Mouse (Mus musculus): Measurements from ENCODE around the gene Rb1. TPM values are rescaled to one million over a fixed set of nuclear protein-coding genes. Genes with fewer than 3 reads are reported as not detected.

Gene Rb1
- polyA plus RNA-seq, 1 experiment = 51.3 TPM

DNA sequence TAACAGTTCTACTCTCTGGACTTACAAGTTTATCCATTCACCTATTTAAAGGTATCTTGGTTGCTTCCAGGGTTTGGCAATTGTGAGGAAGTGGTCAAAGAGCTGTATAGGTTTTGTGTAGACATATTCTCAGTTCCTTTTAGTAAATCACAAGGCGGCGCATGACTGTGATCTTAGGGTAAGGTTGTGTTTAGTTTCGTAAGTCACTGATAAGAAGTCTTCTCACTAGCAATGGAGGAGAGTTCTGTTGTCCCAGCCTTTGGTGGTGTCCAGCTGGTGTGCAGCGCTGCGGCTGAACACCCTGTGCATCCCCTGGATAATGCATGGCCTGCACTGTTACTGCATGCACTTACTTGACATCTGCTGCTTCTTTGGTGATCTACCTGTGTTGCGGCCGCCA lies 138.7 kb downstream of the Rb1 start:
- Histone ChIP-seq H3K4me3 (ENCODE audit: low read depth, low read length) (no peak overlapping the region), H3K9me3 (replicated peaks; ENCODE audit: control insufficient read depth, insufficient read depth, low read length, poor library complexity, severe bottlenecking) (peaks cover 46% of the 10 kb centered on the region), H3K27ac (ENCODE audit: insufficient read depth, low read length) (peak overlapping the region; percentile 97), H3K9ac (ENCODE audit: low read depth, poor library complexity, severe bottlenecking) (peak overlapping the region; percentile 3; the same call in 1 of the 2 replicates), H3K27me3 (ENCODE audit: control insufficient read depth, insufficient read depth, low read length, poor library complexity, severe bottlenecking) (no peaks in the 10 kb centered on the region), H3K36me3 (ENCODE audit: control insufficient read depth, insufficient read depth, low read length, poor library complexity, severe bottlenecking) (peaks cover 22% of the 10 kb centered on the region), H3K4me1 (ENCODE audit: control insufficient read depth, insufficient read depth, low read length) (no peaks in the 10 kb centered on the region)
- no peak for TF ChIP-seq POLR2A (IDR thresholded peaks at IDR 0.05; ENCODE audit: insufficient read depth, low read length)
- no peak for TF ChIP-seq CTCF (IDR thresholded peaks at IDR 0.05; ENCODE audit: low read depth, low read length)
- TF ChIP-seq EP300 (IDR thresholded peaks at IDR 0.05; ENCODE audit: insufficient read depth, low read depth, low read length) = no peak

DNA sequence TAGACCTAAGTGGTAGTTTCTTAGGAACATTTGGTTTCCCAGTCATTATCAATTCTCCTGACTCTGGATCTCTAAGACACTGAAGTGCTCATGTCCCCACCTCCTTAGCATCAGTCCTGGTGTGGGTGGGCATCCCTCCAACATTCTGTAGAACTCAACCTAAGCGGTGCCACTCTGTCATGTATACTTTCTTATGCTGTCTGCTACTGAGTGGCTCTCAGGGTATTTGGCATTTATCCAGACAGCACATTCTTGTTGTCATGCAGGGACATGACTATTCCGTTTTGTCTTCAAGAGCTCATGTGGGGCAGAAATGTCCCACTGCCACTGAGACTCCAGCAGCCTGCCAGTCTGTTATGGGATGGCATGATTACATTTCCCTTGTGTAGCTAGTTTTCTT lies 144.5 kb downstream of the Rb1 start:
- Histone ChIP-seq H3K4me3 (ENCODE audit: low read depth, low read length) (no peak overlapping the region), H3K9me3 (replicated peaks; ENCODE audit: control insufficient read depth, insufficient read depth, low read length, poor library complexity, severe bottlenecking) (peaks cover 48% of the 10 kb centered on the region), H3K27me3 (ENCODE audit: control insufficient read depth, insufficient read depth, low read length, poor library complexity, severe bottlenecking) (no peaks in the 10 kb centered on the region), H3K4me1 (ENCODE audit: control insufficient read depth, insufficient read depth, low read length) (no peaks in the 10 kb centered on the region), H3K36me3 (ENCODE audit: control insufficient read depth, insufficient read depth, low read length, poor library complexity, severe bottlenecking) (peaks cover 20% of the 10 kb centered on the region), H3K9ac (ENCODE audit: low read depth, poor library complexity, severe bottlenecking) (no peak overlapping the region), H3K27ac (ENCODE audit: insufficient read depth, low read length) (no peak overlapping the region; the same call in 1 of the 2 replicates)
- TF ChIP-seq POLR2A (IDR thresholded peaks at IDR 0.05; ENCODE audit: insufficient read depth, low read length) = no peak
- TF ChIP-seq EP300 (IDR thresholded peaks at IDR 0.05; ENCODE audit: insufficient read depth, low read depth, low read length) = no peak
- TF ChIP-seq CTCF (IDR thresholded peaks at IDR 0.05; ENCODE audit: low read depth, low read length) = no peak

DNA sequence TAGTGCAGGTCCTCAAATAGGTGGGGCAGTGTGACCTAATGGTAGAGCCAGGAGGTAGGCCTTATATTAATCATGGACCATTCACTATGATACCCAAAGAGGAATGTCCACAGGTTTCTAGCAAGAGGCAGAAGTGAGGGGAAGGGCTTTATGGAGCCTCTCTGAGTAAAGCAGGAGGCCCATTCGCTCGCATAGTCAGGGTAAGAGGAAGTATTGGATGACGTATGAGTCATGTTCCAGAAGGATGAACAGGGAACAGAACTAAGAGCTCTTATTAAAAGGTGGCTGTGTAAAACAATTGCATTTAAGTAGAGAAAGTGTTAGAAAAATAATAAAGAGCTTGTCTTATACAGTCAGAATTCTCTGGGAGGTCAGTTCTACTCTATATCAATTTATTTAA lies 145.0 kb downstream of the Rb1 start:
- no peaks in the 10 kb centered on the region for H3K4me1 ChIP-seq (ENCODE audit: control insufficient read depth, insufficient read depth, low read length)
- peaks cover 19% of the 10 kb centered on the region for H3K36me3 ChIP-seq (ENCODE audit: control insufficient read depth, insufficient read depth, low read length, poor library complexity, severe bottlenecking)
- H3K27ac ChIP-seq (ENCODE audit: insufficient read depth, low read length) = no peak overlapping the region
- H3K9me3 ChIP-seq (replicated peaks; ENCODE audit: control insufficient read depth, insufficient read depth, low read length, poor library complexity, severe bottlenecking) = peaks cover 43% of the 10 kb centered on the region
- TF ChIP-seq CTCF (IDR thresholded peaks at IDR 0.05; ENCODE audit: low read depth, low read length) (no peak), EP300 (IDR thresholded peaks at IDR 0.05; ENCODE audit: insufficient read depth, low read depth, low read length) (no peak), POLR2A (IDR thresholded peaks at IDR 0.05; ENCODE audit: insufficient read depth, low read length) (no peak)
- no peaks in the 10 kb centered on the region for H3K27me3 ChIP-seq (ENCODE audit: control insufficient read depth, insufficient read depth, low read length, poor library complexity, severe bottlenecking)
- no peak overlapping the region for H3K9ac ChIP-seq (ENCODE audit: low read depth, poor library complexity, severe bottlenecking)
- H3K4me3 ChIP-seq (ENCODE audit: low read depth, low read length) = no peak overlapping the region

DNA sequence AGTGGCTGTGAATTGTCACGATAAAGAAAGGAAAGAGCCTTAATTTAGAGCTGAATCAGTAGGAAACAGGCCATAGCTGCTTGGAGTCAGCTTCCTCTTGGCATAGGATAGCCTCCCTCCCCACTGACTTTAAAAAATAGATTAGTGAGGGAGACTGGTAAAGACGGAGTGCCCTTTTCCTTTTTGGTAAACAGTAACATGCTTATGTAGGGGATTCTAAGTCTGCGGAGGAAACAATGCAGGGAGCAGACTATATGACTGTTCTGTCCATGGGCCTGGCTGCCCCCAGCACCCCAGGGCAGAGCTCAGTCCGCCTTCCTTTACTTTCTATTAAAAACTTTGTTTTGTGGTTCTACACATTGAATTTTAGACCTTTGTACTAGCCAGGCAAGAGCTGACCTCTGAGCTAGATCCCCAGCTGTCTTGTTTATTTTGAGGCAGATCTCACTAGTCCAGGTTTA lies 146.4 kb downstream of the Rb1 start:
- TF ChIP-seq CTCF (IDR thresholded peaks at IDR 0.05; ENCODE audit: low read depth, low read length) = no peak
- TF ChIP-seq EP300 (IDR thresholded peaks at IDR 0.05; ENCODE audit: insufficient read depth, low read depth, low read length) = no peak
- TF ChIP-seq POLR2A (IDR thresholded peaks at IDR 0.05; ENCODE audit: insufficient read depth, low read length) = no peak
- H3K36me3 ChIP-seq (ENCODE audit: control insufficient read depth, insufficient read depth, low read length, poor library complexity, severe bottlenecking) = peaks cover 14% of the 10 kb centered on the region
- H3K9ac ChIP-seq (ENCODE audit: low read depth, poor library complexity, severe bottlenecking) = no peak overlapping the region
- H3K9me3 ChIP-seq (replicated peaks; ENCODE audit: control insufficient read depth, insufficient read depth, low read length, poor library complexity, severe bottlenecking) = peaks cover 29% of the 10 kb centered on the region
- no peaks in the 10 kb centered on the region for H3K4me1 ChIP-seq (ENCODE audit: control insufficient read depth, insufficient read depth, low read length)
- H3K27ac ChIP-seq (ENCODE audit: insufficient read depth, low read length) = peak overlapping the region; percentile 66; the same call in 1 of the 2 replicates
- no peaks in the 10 kb centered on the region for H3K27me3 ChIP-seq (ENCODE audit: control insufficient read depth, insufficient read depth, low read length, poor library complexity, severe bottlenecking)
- H3K4me3 ChIP-seq (ENCODE audit: low read depth, low read length) = no peak overlapping the region

DNA sequence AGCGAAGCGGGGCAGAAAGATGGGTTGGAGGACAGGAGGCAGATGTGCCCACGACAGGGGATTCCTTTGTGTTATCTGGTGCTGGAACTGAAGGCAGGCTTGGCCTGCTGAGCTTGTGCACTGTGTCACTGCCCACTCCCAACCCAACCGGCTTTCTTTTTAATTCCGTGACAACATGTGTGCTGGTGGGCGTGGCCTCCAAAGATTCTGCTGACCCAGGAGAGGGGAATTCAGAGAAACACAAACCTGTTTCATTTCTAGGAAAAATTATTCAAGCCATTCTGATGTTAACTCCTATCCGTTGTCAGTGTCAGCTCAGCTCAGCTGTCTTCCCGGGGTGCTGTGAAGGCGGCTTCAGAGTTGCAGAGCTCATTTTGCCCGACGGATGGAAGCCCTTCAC lies 147.7 kb downstream of the Rb1 start:
- TF ChIP-seq EP300 (IDR thresholded peaks at IDR 0.05; ENCODE audit: insufficient read depth, low read depth, low read length) = no peak
- no peak for TF ChIP-seq CTCF (IDR thresholded peaks at IDR 0.05; ENCODE audit: low read depth, low read length)
- no peak for TF ChIP-seq POLR2A (IDR thresholded peaks at IDR 0.05; ENCODE audit: insufficient read depth, low read length)

DNA sequence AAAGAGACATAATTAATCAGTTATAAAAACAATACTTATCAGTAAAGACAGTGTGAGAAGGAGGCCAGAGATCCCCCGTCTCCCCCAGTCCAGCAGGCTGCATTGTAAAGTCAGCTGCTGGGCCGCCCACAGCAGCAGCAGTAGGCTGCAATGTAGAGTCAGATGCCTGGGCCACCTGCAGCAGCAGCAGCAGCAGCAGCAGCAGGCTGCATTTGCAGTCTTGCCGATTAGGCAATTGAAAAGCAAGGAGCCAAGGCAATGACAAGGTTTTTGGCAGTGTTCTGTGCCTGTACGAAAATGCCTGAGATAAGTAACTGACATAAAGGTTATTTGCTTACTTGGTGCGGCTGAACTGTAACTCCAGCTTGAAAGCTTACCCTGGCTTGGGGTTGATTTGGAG lies 149.4 kb downstream of the Rb1 start:
- Histone ChIP-seq H3K9ac (ENCODE audit: low read depth, poor library complexity, severe bottlenecking) (no peak overlapping the region), H3K4me1 (ENCODE audit: control insufficient read depth, insufficient read depth, low read length) (no peaks in the 10 kb centered on the region), H3K4me3 (ENCODE audit: low read depth, low read length) (no peak overlapping the region), H3K9me3 (replicated peaks; ENCODE audit: control insufficient read depth, insufficient read depth, low read length, poor library complexity, severe bottlenecking) (peaks cover 1% of the 10 kb centered on the region; the same call in 1 of the 2 replicates), H3K36me3 (ENCODE audit: control insufficient read depth, insufficient read depth, low read length, poor library complexity, severe bottlenecking) (no peaks in the 10 kb centered on the region), H3K27ac (ENCODE audit: insufficient read depth, low read length) (no peak overlapping the region), H3K27me3 (ENCODE audit: control insufficient read depth, insufficient read depth, low read length, poor library complexity, severe bottlenecking) (no peaks in the 10 kb centered on the region)
- TF ChIP-seq POLR2A (IDR thresholded peaks at IDR 0.05; ENCODE audit: insufficient read depth, low read length) (no peak), CTCF (IDR thresholded peaks at IDR 0.05; ENCODE audit: low read depth, low read length) (no peak), EP300 (IDR thresholded peaks at IDR 0.05; ENCODE audit: insufficient read depth, low read depth, low read length) (no peak)

More for the DNA sequence above, 147.7 kb downstream of the Rb1 start:
- no peak overlapping the region for H3K4me3 ChIP-seq (ENCODE audit: low read depth, low read length)
- H3K4me1 ChIP-seq (ENCODE audit: control insufficient read depth, insufficient read depth, low read length) = no peaks in the 10 kb centered on the region
- peaks cover 12% of the 10 kb centered on the region for H3K36me3 ChIP-seq (ENCODE audit: control insufficient read depth, insufficient read depth, low read length, poor library complexity, severe bottlenecking)
- H3K27me3 ChIP-seq (ENCODE audit: control insufficient read depth, insufficient read depth, low read length, poor library complexity, severe bottlenecking) = no peaks in the 10 kb centered on the region
- peaks cover 18% of the 10 kb centered on the region for H3K9me3 ChIP-seq (replicated peaks; ENCODE audit: control insufficient read depth, insufficient read depth, low read length, poor library complexity, severe bottlenecking)
- H3K9ac ChIP-seq (ENCODE audit: low read depth, poor library complexity, severe bottlenecking) = no peak overlapping the region
- H3K27ac ChIP-seq (ENCODE audit: insufficient read depth, low read length) = no peak overlapping the region
